Comparison of ENCODE assay signal across 8 mouse cellular contexts in genomic region chr11:110478978-110479384, GRCm38 (mm10).
DNase-seq lines count a peak whose midpoint lies in the region; ATAC-seq and TF ChIP-seq lines count a peak whose summit lies in the region.

No protein-coding gene starts in this region.

- ATAC-seq in heart, embryonic 14.5 days (ENCODE audit: insufficient number of reproducible peaks, insufficient read depth, low FRiP score, low read depth), result no peak
- peak; percentile 36; the same call in 1 of the 2 replicates for ATAC-seq in megakaryocyte, adult 5-6 weeks (ENCODE audit: poor library complexity, severe bottlenecking)
- ATAC-seq in stomach, postnatal 0 days (ENCODE audit: low FRiP score, low TSS enrichment), result peak; percentile 73

- no peaks in the 10 kb centered on the region for H3K27me3 ChIP-seq in heart, embryonic 14.5 days (ENCODE audit: control insufficient read depth, insufficient read depth, low read length)
- H3K27me3 ChIP-seq in stomach, postnatal 0 days (ENCODE audit: control insufficient read depth, insufficient read depth, low read length), result no peaks in the 10 kb centered on the region

- no peak for TF ChIP-seq CTCF in gastrocnemius, adult 2 months (IDR thresholded peaks at IDR 0.05)
- no peak for TF ChIP-seq CTCF in stomach, postnatal 0 days (IDR thresholded peaks at IDR 0.05; ENCODE audit: low read depth)

- WGBS in heart, embryonic 14.5 days, result 1% methylated on average over 5 of the region's 6 CpGs
- 3% methylated on average over 5 of the region's 6 CpGs for WGBS in stomach, postnatal 0 days

- no peaks in the 10 kb centered on the region for H3K36me3 ChIP-seq in heart, embryonic 14.5 days (ENCODE audit: control insufficient read depth, insufficient read depth, low read length)
- no peaks in the 10 kb centered on the region for H3K36me3 ChIP-seq in stomach, postnatal 0 days (ENCODE audit: control insufficient read depth, insufficient read depth, low read length)

- DNase-seq in gastrocnemius, adult 2 months, result no peak
- DNase-seq in gastrocnemius, adult 8-10 months (ENCODE audit: low spot score in 2 of 2), result no peak
- DNase-seq in cerebellum, postnatal 25 days, result peak; percentile 43 to 53
- DNase-seq in kidney, postnatal 25 days, result peak; percentile 82 to 91
- peak; percentile 57 for DNase-seq in stomach, postnatal 0 days (ENCODE audit: low spot score)
- DNase-seq in gastrocnemius, postnatal 36 days, result no peak

- peak overlapping the region; percentile 60 for H3K4me2 ChIP-seq in heart, embryonic 14.5 days (ENCODE audit: low read length)
- H3K4me2 ChIP-seq in stomach, postnatal 0 days (replicated peaks; ENCODE audit: low read depth), result peak overlapping the region; percentile 47

- peaks cover 18 to 32% of the 10 kb centered on the region in 2 experiments for H3K4me1 ChIP-seq in heart, embryonic 14.5 days (ENCODE audit: control insufficient read depth in 2 of 2, insufficient read depth in 2 of 2, low read length in 2 of 2)
- 0 out of 2 replicates have a peak, but pooled peaks cover 3% of the 10 kb centered on the region for H3K4me1 ChIP-seq in stomach, postnatal 0 days (replicated peaks; ENCODE audit: control insufficient read depth, insufficient read depth)

- peak overlapping the region; percentile 67 for H3K27ac ChIP-seq in gastrocnemius, adult 2 months
- H3K27ac ChIP-seq in heart, embryonic 14.5 days (replicated peaks in 1 of 2; ENCODE audit: control insufficient read depth in 1 of 2, insufficient read depth in 1 of 2, low read depth in 2 of 2, low read length in 2 of 2), result peak overlapping the region in 1 of 2 experiments; percentile 28; a peak in 1 of 4 replicates
- H3K27ac ChIP-seq in stomach, postnatal 0 days (replicated peaks), result no peak overlapping the region

- no peaks in the 10 kb centered on the region for H3K9me3 ChIP-seq in heart, embryonic 14.5 days (ENCODE audit: control insufficient read depth, low read length)
- H3K9me3 ChIP-seq in stomach, postnatal 0 days (ENCODE audit: control insufficient read depth, low read length), result no peaks in the 10 kb centered on the region

- peak overlapping the region; percentile 60 for H3K4me3 ChIP-seq in gastrocnemius, adult 2 months
- H3K4me3 ChIP-seq in heart, embryonic 14.5 days (ENCODE audit: control insufficient read depth in 1 of 2, insufficient read depth in 1 of 2, low read depth in 1 of 2, low read length in 2 of 2), result peak overlapping the region; percentile 20 to 25
- H3K4me3 ChIP-seq in stomach, postnatal 0 days (ENCODE audit: low read depth, low read length), result peak overlapping the region; percentile 25; the same call in 1 of the 2 replicates

- no peak overlapping the region; the same call in 1 of the 2 replicates for H3K9ac ChIP-seq in heart, embryonic 14.5 days (ENCODE audit: low read length)
- H3K9ac ChIP-seq in stomach, postnatal 0 days (ENCODE audit: low read length), result no peak overlapping the region

- intact Hi-C loops in gastrocnemius, adult 2 months (cut with DNase I), result no loop called here
- intact Hi-C loops in gastrocnemius, postnatal 36 days (cut with DNase I), result no loop called here

- no peak for TF ChIP-seq EP300 in stomach, postnatal 0 days (optimal IDR thresholded peaks at IDR 0.05)

Comparison
In these comparisons a context has a peak if more than half of its experiments do, and no peak if none do; other contexts are left out.
1. DNase-seq: peak in cerebellum, postnatal 25 days (2 of 2), kidney, postnatal 25 days (2 of 2) and stomach, postnatal 0 days (single experiment); none in gastrocnemius, adult 2 months (single experiment), gastrocnemius, adult 8-10 months (0 of 2) and gastrocnemius, postnatal 36 days (0 of 2).
2. Peak in every context shown above with its lines, with median percentiles within 50 percentile points of each other: H3K4me3 ChIP-seq.